Mouse (Mus musculus): ENCODE results near the gene Snip1.

The Snip1 gene

DNA sequence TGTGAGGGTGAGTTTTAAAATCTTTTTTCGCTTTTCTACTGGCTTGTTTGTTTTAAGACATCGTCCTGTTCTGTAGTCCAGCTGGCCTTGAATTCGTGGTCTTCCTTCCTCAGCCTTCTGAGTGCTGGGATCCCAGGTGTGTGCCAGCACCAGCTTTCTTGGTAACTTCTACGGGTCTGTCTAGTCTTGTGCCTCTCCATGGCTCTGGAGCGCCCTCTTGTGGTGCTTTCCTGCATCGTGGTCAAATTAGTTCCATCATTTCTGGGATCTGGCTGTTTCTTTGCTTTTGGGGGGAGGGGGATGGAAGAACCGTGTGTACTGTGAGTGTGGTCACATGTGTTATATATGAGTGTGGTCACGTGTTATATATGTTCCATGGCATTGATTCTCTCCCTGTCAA lies 33.0 kb downstream of the Snip1 start:
- DNase-seq (ENCODE audit: low spot score), result peak; percentile 75

DNA sequence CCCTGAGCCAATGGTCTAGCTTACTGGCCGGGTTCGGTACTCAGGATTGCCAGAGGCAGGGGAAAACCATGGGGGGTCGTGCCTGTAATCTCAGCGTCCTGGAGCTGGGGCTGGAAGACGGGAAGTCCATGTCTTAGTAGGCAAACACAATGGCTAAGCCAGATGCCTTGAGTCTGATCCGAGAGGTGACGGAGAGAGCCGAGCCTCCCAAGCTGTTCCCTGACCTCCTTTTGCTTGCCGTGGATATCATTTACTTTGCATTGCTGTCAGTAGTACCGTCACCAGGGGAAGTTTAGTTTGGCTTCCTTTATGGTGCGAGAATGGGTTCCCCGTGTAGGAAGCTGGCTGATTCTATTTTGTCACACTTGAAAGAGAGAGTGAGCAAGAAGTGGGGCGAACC lies 34.9 kb downstream of the Snip1 start:
- no peak for DNase-seq (ENCODE audit: low spot score)

DNA sequence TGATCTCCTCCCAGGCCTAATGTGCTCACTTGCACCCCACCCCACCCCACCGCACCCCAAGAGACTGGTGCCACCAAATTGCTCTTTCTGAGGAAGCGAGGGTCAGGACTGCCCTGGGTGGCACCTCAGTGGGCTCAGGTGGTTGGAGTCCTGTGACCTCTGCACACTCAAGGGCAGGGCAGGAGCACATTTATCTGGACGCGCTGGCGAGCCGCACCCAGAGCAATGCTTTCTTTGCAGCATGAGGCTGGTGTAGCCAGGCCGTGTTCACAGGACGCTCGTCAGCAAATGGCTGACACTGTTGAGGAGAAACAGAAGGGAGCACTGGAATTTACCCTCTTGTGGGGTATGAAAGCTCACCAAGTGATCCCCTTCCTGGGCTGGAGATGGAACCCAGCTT lies 38.9 kb downstream of the Snip1 start:
- DNase-seq (ENCODE audit: low spot score), result no peak

DNA sequence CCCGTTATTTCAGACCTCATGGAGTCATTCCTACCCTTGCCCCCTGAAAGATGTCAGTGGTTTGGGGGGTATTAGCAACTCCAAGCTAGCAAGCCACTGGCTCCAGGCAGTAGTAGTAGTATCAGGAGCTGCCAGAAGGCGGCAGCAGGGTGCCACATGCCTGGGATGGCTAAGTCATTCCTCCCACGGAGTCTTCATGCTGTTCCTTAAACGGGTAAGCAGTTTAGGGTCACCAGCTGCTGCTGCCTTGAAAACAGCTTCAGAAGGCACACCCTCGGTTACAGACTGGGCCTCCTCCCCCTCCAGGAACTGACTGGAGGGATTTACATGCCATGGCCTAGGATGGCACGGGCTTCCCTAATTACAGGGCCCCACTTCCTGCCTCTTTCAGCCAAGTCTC lies 48.2 kb downstream of the Snip1 start:
- peak; percentile 52 for DNase-seq (ENCODE audit: low spot score)

DNA sequence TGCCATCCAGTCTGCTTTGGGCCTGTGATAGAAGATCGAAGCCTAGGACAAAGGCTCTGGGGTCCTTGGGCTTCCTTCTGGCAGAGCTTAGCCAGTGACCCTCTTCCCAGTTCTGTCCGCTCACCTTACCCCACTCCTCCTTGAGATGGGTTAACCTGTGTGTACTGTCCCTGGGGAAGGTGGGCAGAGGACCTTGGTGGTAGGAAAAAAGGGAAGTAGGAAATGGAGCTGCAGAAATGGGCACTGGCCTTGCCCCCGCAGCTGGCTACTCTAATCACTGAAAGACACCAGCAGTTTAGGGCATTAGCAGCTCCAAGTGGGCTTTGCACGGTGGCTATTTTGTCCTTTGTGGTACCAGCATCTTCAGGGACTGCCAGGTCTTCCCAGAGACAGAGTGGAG lies 48.6 kb downstream of the Snip1 start:
- no peak for DNase-seq (ENCODE audit: low spot score)

DNA sequence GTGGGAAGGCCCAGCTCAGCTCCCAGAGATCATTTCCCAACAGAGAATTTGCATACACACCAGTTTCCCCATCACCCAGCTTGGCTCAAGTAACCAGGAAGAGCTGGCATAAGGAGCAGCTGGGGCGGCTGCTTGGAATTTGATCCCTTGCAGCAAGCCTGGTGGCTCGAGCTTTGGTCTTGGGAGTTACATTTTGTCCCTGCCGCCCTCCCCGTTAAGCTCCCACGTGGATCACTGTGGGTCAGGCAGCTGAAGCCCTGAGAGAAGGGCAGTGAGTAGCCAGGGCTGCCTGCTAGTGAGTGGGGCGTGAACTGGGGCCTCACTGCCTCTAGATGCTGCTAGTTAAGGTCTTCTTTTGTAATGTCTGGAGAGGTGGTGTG lies 49.2 kb downstream of the Snip1 start:
- no peak for DNase-seq (ENCODE audit: low spot score)

DNA sequence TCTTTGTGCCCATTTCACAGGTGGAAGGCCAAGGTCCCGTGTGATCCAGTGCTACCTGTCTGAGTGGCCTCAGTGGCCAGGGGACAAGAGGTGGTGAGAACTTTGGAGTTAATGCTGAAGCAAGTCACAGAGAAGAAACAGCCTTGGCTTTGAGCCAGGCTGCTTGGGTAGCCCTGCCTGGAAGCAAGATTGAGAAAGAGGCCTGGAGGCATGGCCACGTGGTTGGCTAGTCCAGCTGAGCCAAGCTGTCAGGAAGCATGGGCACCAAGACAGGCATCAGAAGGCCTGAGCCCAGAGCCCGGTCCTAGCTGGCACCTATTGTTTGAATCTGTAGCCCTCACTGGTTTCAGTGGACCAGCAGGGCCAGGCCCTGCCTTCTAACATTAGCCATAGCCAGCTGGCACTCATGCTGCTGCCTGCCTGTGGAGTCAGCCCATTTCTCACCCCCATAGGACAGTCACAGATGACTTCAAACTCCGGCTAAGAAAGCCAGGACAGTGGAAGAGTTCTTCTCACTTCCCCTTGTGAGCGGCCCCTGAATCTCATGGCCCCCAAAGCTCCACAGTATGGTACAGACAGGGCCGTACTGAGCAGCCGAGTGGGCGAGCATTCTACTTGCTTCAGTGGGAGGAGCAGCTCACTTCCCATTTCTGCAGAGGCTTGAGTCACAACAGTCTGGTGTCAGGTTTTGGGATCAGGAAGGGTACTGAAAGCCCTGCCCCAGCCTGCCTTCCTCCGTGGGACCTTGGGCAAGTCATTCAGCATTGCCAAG lies 49.8 kb downstream of the Snip1 start:
- DNase-seq (ENCODE audit: low spot score), result no peak

DNA sequence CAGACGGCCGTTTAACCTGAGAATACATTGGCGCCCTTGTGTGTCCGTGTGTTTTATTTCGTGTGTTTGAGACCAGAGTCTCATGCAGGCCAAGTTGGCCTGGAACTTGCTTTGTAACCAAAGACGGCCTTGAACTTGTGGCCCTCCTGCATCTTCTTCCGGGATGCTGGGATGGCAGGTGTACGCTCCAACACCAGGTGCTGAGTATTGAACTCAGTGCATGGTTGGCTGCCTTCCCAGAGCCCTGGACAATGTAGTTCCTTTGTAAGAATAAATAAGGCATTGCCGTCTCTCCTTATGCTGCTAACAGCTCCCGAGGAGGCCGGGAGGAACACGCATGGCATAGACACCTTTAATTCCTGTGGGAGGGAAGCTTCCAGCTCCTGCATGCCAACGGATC lies 50.5 kb downstream of the Snip1 start:
- no peak for DNase-seq (ENCODE audit: low spot score)

DNA sequence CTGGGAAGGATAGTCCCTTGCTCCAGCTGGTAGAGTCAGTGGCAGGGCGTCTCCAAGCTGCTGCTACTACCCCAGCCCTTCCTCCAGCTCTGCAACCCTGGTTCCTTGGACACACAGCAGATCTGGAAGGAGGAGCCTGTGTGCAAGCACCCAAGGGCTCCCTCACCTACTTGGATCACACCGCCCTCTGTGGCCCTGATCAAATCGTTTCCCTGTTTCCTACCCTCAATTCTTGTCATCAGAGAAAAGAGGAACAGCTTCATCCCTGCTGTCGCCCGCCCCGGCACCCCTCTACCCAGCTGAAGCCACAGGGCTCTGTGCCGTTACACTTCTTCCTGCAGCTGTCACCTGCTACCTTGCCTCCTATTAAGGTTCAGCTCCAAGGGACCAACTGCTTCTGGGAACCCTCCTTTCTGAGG lies 51.4 kb downstream of the Snip1 start:
- no peak for DNase-seq (ENCODE audit: low spot score)

DNA sequence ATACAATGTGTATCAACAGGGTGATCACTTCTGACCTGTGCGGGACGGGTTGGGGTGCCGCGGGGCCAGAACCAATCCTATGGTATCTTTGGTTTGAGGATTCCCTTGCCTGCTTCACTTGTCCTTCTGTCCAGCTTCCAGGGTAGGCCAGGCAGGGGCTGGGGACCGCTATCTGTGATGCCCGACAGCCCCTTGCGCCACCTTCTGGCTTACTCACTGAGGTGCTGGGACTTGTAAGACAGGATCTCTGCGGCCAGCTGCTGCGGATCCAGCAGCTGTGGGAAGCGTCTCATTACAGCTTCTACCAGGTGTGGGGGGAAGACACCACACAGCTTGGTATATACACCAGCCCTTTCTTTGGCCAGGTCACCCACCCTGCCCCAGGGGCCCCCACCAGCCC lies 52.6 kb downstream of the Snip1 start:
- DNase-seq (ENCODE audit: low spot score), result no peak

DNA sequence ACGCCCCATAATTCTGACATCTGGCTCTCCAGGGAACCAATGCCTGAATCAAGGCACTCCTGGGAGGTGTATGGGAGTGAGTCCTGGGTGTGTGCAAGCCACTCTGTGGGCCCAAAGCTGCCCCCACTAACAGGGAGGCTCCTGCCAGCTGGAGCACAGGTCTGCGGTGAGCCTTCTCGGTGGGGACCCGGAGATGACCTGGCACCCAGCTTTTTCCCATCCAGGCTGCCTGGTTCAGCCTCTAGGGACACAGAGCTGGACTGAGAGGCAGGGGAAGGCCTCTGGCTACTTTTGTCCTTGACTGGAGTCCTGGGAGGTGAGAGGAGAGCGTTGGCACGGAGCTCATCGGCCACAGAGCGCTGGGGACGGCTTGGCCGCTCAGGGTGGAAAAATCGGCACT lies 53.2 kb downstream of the Snip1 start:
- no peak for DNase-seq (ENCODE audit: low spot score)

DNA sequence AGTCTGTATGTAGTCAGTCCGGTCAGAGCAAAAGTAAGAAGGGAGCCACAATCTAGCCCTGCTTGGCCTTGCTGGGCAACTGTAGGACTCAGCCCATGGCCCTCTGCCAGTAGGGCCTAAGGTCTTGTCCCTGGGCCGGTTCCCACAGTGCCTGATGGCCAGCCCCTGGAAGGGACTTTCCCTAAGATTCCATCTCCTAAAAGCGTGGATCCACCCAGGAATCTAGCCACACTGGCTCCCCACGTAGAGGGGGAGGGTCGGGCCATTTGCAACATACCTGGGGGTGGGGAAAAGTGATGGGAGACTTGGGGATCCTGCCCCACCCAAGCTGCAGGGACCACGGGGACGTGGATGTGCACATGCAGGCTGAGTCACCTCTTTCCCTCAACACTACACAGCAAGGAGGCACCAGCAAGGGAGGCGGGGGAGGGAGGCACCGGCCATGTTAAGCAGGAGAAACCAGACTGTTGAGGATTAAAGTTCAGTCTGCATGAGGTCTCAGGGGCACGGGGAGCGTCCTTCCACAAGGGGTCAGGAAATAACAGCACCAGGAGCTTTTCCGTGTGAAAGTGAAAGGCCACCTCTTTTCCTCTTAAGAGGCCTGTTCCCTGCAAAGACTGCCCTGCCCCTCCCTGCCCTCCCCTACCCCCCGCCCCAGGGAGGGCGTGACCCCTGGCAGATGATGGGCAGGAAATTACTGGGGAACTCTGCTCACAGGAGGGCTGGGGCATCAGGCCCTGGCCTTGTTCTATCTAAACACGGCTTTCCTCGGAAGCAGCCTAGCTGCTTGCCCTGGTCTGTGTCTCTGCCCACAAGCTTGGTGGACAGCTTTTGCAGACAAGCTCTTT lies 56.2 kb downstream of the Snip1 start:
- no peak for DNase-seq (ENCODE audit: low spot score)

DNA sequence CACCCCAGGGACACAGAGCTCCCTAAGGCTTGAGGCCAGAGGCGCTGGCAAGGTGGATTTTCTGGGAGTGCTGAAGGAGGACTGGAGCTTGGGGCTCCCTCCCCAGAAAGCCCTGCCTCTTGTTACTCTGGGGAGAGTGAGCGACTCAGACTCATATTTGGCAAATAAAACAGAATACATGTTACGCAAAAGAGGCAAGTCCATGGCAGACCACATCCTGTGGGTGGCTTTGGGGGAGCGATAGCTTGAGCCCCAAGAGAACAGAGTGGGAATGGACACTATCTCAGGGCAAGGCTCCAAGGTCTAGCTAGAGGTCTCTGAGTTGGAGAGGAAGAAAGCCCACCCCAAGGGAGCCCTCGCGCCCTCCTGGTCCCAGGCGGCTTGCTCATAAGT lies 56.8 kb downstream of the Snip1 start:
- no peak for DNase-seq (ENCODE audit: low spot score)
